Mouse (Mus musculus) cerebellum, adult 8-10 months (tissue): ENCODE measurements around the gene Zcchc17.

Source experiments
- DNase-seq: peaks from one replicate; pipeline ENCODE4 v3.0.0; 2022

Zcchc17 gene

GRCm38 (mm10) chr4:130276573-130277176, 83.1 kb downstream of the Zcchc17 start:
- no peak for DNase-seq

GRCm38 (mm10) chr4:130275823-130276105, 84.0 kb downstream of the Zcchc17 start:
- DNase-seq: no peak

GRCm38 (mm10) chr4:130275016-130275822, 84.5 kb downstream of the Zcchc17 start:
- peak; percentile 75 for DNase-seq

GRCm38 (mm10) chr4:130274346-130275015, 85.3 kb downstream of the Zcchc17 start:
- DNase-seq: peak; percentile 70

GRCm38 (mm10) chr4:130273698-130274345, 85.9 kb downstream of the Zcchc17 start:
- DNase-seq: peak; percentile 76

GRCm38 (mm10) chr4:130270611-130271347, 89.0 kb downstream of the Zcchc17 start:
- no peak for DNase-seq

- peak; percentile 77 for DNase-seq
Measured at GRCm38 (mm10) chr4:130270089-130270488, 89.7 kb downstream of the Zcchc17 start.

GRCm38 (mm10) chr4:130268736-130269135, 91.0 kb downstream of the Zcchc17 start:
- DNase-seq: no peak

- no peak for DNase-seq
Measured at GRCm38 (mm10) chr4:130267069-130267468, 92.7 kb downstream of the Zcchc17 start.

GRCm38 (mm10) chr4:130266601-130267000, 93.1 kb downstream of the Zcchc17 start:
- no peak for DNase-seq
